ENCODE assay signal across 32 mouse cellular contexts in the genomic region with DNA sequence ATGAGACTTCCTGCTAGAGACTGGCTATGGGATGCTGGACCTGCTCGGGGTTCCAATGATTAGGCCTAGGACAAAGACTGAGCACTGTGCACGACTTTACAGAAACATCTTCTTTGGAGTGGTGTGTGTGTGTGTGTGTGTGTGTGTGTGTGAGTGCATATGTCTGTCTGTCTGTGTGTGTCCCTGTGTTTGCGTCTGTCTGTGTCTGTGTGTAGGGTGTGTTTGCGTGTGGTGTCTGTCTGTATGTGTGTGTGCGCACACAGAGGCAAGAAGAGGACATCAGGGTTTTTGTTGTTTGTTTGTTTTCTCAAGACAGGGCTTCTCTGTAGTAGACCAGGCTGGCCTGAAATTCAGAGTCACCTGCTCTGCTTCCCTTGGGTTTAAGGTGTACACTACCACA. TPM values are rescaled to one million over a fixed set of nuclear protein-coding genes. Genes with fewer than 3 reads are reported as not detected.
"Had no signal": no experiment of that assay in that cellular context is flagged by ENCODE, and none has a peak within 500 bp of the region (broad histone marks: within the 10 kb centered on the region; RNA-seq: fewer than 3 reads in every experiment).

No protein-coding gene starts in this region.

- H3K27me3 ChIP-seq: heart, embryonic 12.5 days; heart, embryonic 13.5 days; heart, embryonic 15.5 days; hindbrain, embryonic 15.5 days; intestine, embryonic 15.5 days; kidney, embryonic 15.5 days had no signal

- DNase-seq: heart, postnatal 14 days; heart, postnatal 36 days; heart, postnatal 4 days; kidney, adult 11 months; kidney, adult 18-20 months; kidney, adult 2 months; kidney, adult 8-10 months; kidney, adult 9 months; kidney, postnatal 10 days; kidney, postnatal 14 days; kidney, postnatal 25 days; kidney, postnatal 36 days; kidney, postnatal 4 days; layer of hippocampus, adult 9-11 months; layer of hippocampus, postnatal 36 days had no signal

- H3K4me2 ChIP-seq: heart, embryonic 11.5 days; heart, embryonic 12.5 days; heart, embryonic 13.5 days; heart, embryonic 15.5 days; hindbrain, embryonic 12.5 days; hindbrain, embryonic 13.5 days; hindbrain, embryonic 14.5 days; hindbrain, embryonic 15.5 days; intestine, embryonic 15.5 days; kidney, embryonic 15.5 days had no signal

- H3K4me3 ChIP-seq: heart, embryonic 12.5 days; heart, embryonic 13.5 days; heart, embryonic 15.5 days; hindbrain, embryonic 10.5 days; hindbrain, embryonic 12.5 days; hindbrain, embryonic 13.5 days; hindbrain, embryonic 15.5 days; intestine, embryonic 15.5 days; kidney, embryonic 15.5 days; layer of hippocampus, adult 2 months; left cerebral cortex, adult 2 months had no signal

- H3K27ac ChIP-seq: heart, embryonic 13.5 days; heart, embryonic 15.5 days; hindbrain, embryonic 10.5 days; hindbrain, embryonic 12.5 days; hindbrain, embryonic 13.5 days; hindbrain, embryonic 14.5 days; hindbrain, embryonic 15.5 days; hindbrain, postnatal 0 days; intestine, embryonic 15.5 days; kidney, embryonic 15.5 days; kidney, postnatal 0 days; layer of hippocampus, adult 2 months; left cerebral cortex, adult 2 months had no signal

- H3K36me3 ChIP-seq: heart, embryonic 12.5 days; heart, embryonic 13.5 days; heart, embryonic 15.5 days; hindbrain, embryonic 10.5 days; hindbrain, embryonic 12.5 days; hindbrain, embryonic 13.5 days; hindbrain, embryonic 15.5 days; intestine, embryonic 15.5 days; kidney, embryonic 15.5 days had no signal

RNA-seq across cellular contexts. Expression of a gene that starts 51.9 kb away (rescaled TPM):
- total RNA-seq: heart, postnatal 25 days had no signal
- polyA plus RNA-seq: heart, embryonic 11.5 days; heart, postnatal 0 days had no signal
